Mouse (Mus musculus): Measurements from ENCODE around the gene C77080. TPM values are rescaled to one million over a fixed set of nuclear protein-coding genes. Genes with fewer than 3 reads are reported as not detected.

C77080 gene
- polyA plus RNA-seq (2012; rRNA removed) = 2.9 and 3.5 TPM in 2 replicates

- H3K4me3 ChIP-seq (ENCODE audit: extremely low read depth, insufficient read depth, insufficient read length) = no peak within 1 kb of the TSS
- H3K27me3 ChIP-seq (ENCODE audit: control insufficient read depth, insufficient read depth, low read length) = no peaks in the 10 kb centered on the region
- TF ChIP-seq POLR2A (IDR thresholded peaks at IDR 0.05; ENCODE audit: low read depth, low read length) = no peak
- TF ChIP-seq CTCF (IDR thresholded peaks at IDR 0.05; ENCODE audit: extremely low read depth, insufficient read depth, insufficient read length, insufficient replicate concordance) = no peak
- H3K4me1 ChIP-seq (ENCODE audit: control insufficient read depth, insufficient read depth, insufficient read length) = peaks cover 13% of the 10 kb centered on the region; the same call in 1 of the 2 replicates
- no CpG with 5 or more reads among the region's 4 CpGs for WGBS
- H3K36me3 ChIP-seq (ENCODE audit: control insufficient read depth, insufficient read depth, low read length) = no peaks in the 10 kb centered on the region
- H3K27ac ChIP-seq (ENCODE audit: insufficient read depth, low read length) = no peak within 1 kb of the TSS
- no peak for DNase-seq (ENCODE audit: low read depth in 1 of 2, low spot score in 2 of 2)
Measured at GRCm38 (mm10) chr4:129261196-129261595, at the start of gene C77080. Gene C77080 (minus strand): TSS chr4:129261404.

GRCm38 (mm10) chr4:129307936-129308335 is 46.7 kb upstream of the C77080 start:
- Histone ChIP-seq H3K4me3 (ENCODE audit: extremely low read depth, insufficient read depth, insufficient read length) (no peak overlapping the region), H3K36me3 (ENCODE audit: control insufficient read depth, insufficient read depth, low read length) (peaks cover 25% of the 10 kb centered on the region), H3K4me1 (ENCODE audit: control insufficient read depth, insufficient read depth, insufficient read length) (no peaks in the 10 kb centered on the region), H3K27me3 (ENCODE audit: control insufficient read depth, insufficient read depth, low read length) (no peaks in the 10 kb centered on the region), H3K27ac (ENCODE audit: insufficient read depth, low read length) (no peak overlapping the region)
- TF ChIP-seq CTCF (IDR thresholded peaks at IDR 0.05; ENCODE audit: extremely low read depth, insufficient read depth, insufficient read length, insufficient replicate concordance) (no peak), POLR2A (IDR thresholded peaks at IDR 0.05; ENCODE audit: low read depth, low read length) (no peak)
- WGBS = 95% methylated on average over 1 of the region's 1 CpGs
- no peak for DNase-seq (ENCODE audit: low read depth in 1 of 2, low spot score in 2 of 2)

GRCm38 (mm10) chr4:129304306-129304705 is 43.1 kb upstream of the C77080 start:
- WGBS = 84% methylated on average over 1 of the region's 1 CpGs
- peaks cover 9% of the 10 kb centered on the region for H3K36me3 ChIP-seq (ENCODE audit: control insufficient read depth, insufficient read depth, low read length)
- no peaks in the 10 kb centered on the region for H3K4me1 ChIP-seq (ENCODE audit: control insufficient read depth, insufficient read depth, insufficient read length)
- H3K4me3 ChIP-seq (ENCODE audit: extremely low read depth, insufficient read depth, insufficient read length) = no peak overlapping the region
- no peaks in the 10 kb centered on the region for H3K27me3 ChIP-seq (ENCODE audit: control insufficient read depth, insufficient read depth, low read length)
- H3K27ac ChIP-seq (ENCODE audit: insufficient read depth, low read length) = no peak overlapping the region
- no peak for TF ChIP-seq POLR2A (IDR thresholded peaks at IDR 0.05; ENCODE audit: low read depth, low read length)
- no peak for TF ChIP-seq CTCF (IDR thresholded peaks at IDR 0.05; ENCODE audit: extremely low read depth, insufficient read depth, insufficient read length, insufficient replicate concordance)
- DNase-seq (ENCODE audit: low read depth in 1 of 2, low spot score in 2 of 2) = no peak

- no peak for DNase-seq (ENCODE audit: low read depth in 1 of 2, low spot score in 2 of 2)
- 87% methylated on average over 9 of the region's 9 CpGs for WGBS
- no peak for TF ChIP-seq CTCF (IDR thresholded peaks at IDR 0.05; ENCODE audit: extremely low read depth, insufficient read depth, insufficient read length, insufficient replicate concordance)
- TF ChIP-seq POLR2A (IDR thresholded peaks at IDR 0.05; ENCODE audit: low read depth, low read length) = no peak
- Histone ChIP-seq H3K27ac (ENCODE audit: insufficient read depth, low read length) (no peak overlapping the region), H3K4me3 (ENCODE audit: extremely low read depth, insufficient read depth, insufficient read length) (no peak overlapping the region), H3K4me1 (ENCODE audit: control insufficient read depth, insufficient read depth, insufficient read length) (no peaks in the 10 kb centered on the region), H3K36me3 (ENCODE audit: control insufficient read depth, insufficient read depth, low read length) (peaks cover 6% of the 10 kb centered on the region), H3K27me3 (ENCODE audit: control insufficient read depth, insufficient read depth, low read length) (no peaks in the 10 kb centered on the region)
Measured at GRCm38 (mm10) chr4:129303816-129304215, 42.6 kb upstream of the C77080 start.

- Histone ChIP-seq H3K27ac (ENCODE audit: insufficient read depth, low read length) (no peak overlapping the region), H3K4me1 (ENCODE audit: control insufficient read depth, insufficient read depth, insufficient read length) (no peaks in the 10 kb centered on the region), H3K27me3 (ENCODE audit: control insufficient read depth, insufficient read depth, low read length) (no peaks in the 10 kb centered on the region), H3K36me3 (ENCODE audit: control insufficient read depth, insufficient read depth, low read length) (peaks cover 3% of the 10 kb centered on the region; the same call in 1 of the 2 replicates), H3K4me3 (ENCODE audit: extremely low read depth, insufficient read depth, insufficient read length) (no peak overlapping the region)
- DNase-seq (ENCODE audit: low read depth in 1 of 2, low spot score in 2 of 2) = no peak
- TF ChIP-seq CTCF (IDR thresholded peaks at IDR 0.05; ENCODE audit: extremely low read depth, insufficient read depth, insufficient read length, insufficient replicate concordance) (no peak), POLR2A (IDR thresholded peaks at IDR 0.05; ENCODE audit: low read depth, low read length) (no peak)
- whole genome bisulfite sequencing = 80% methylated on average over 5 of the region's 5 CpGs
Measured at GRCm38 (mm10) chr4:129303401-129303800, 42.2 kb upstream of the C77080 start.

GRCm38 (mm10) chr4:129299121-129299520 is 37.9 kb upstream of the C77080 start:
- Histone ChIP-seq H3K4me1 (ENCODE audit: control insufficient read depth, insufficient read depth, insufficient read length) (no peaks in the 10 kb centered on the region), H3K4me3 (ENCODE audit: extremely low read depth, insufficient read depth, insufficient read length) (no peak overlapping the region), H3K27me3 (ENCODE audit: control insufficient read depth, insufficient read depth, low read length) (no peaks in the 10 kb centered on the region), H3K36me3 (ENCODE audit: control insufficient read depth, insufficient read depth, low read length) (no peaks in the 10 kb centered on the region), H3K27ac (ENCODE audit: insufficient read depth, low read length) (no peak overlapping the region)
- 92% methylated on average over 10 of the region's 10 CpGs for WGBS
- TF ChIP-seq CTCF (IDR thresholded peaks at IDR 0.05; ENCODE audit: extremely low read depth, insufficient read depth, insufficient read length, insufficient replicate concordance) = no peak
- no peak for TF ChIP-seq POLR2A (IDR thresholded peaks at IDR 0.05; ENCODE audit: low read depth, low read length)
- no peak for DNase-seq (ENCODE audit: low read depth in 1 of 2, low spot score in 2 of 2)

GRCm38 (mm10) chr4:129297724-129298123 is 36.5 kb upstream of the C77080 start:
- no peaks in the 10 kb centered on the region for H3K36me3 ChIP-seq (ENCODE audit: control insufficient read depth, insufficient read depth, low read length)
- no peaks in the 10 kb centered on the region for H3K4me1 ChIP-seq (ENCODE audit: control insufficient read depth, insufficient read depth, insufficient read length)
- H3K27ac ChIP-seq (ENCODE audit: insufficient read depth, low read length) = no peak overlapping the region
- H3K4me3 ChIP-seq (ENCODE audit: extremely low read depth, insufficient read depth, insufficient read length) = no peak overlapping the region
- DNase-seq (ENCODE audit: low read depth in 1 of 2, low spot score in 2 of 2) = no peak
- H3K27me3 ChIP-seq (ENCODE audit: control insufficient read depth, insufficient read depth, low read length) = no peaks in the 10 kb centered on the region
- TF ChIP-seq CTCF (IDR thresholded peaks at IDR 0.05; ENCODE audit: extremely low read depth, insufficient read depth, insufficient read length, insufficient replicate concordance) (no peak), POLR2A (IDR thresholded peaks at IDR 0.05; ENCODE audit: low read depth, low read length) (no peak)
- 90% methylated on average over 4 of the region's 4 CpGs for WGBS

Measured in spleen, adult 2 months (tissue).